Mouse (Mus musculus): ENCODE results near the gene Bcor.

GRCm38 (mm10) chrX:12002596-12002995 lies 157.6 kb downstream of the Bcor start:
- TF ChIP-seq ZNF384 (IDR thresholded peaks at IDR 0.05; ENCODE audit: low read depth, low read length) (no peak), HCFC1 (IDR thresholded peaks at IDR 0.05; ENCODE audit: borderline replicate concordance, insufficient read depth, low read length) (no peak)
